Mouse (Mus musculus) limb, embryonic 13.5 days (tissue): ENCODE data around the gene Hyal2. TPM values are rescaled to one million over a fixed set of nuclear protein-coding genes. Genes with fewer than 3 reads are reported as not detected.

Source experiments
- ATAC-seq: fragments of 200-750 bp; cut with Nextera tagmentation; 2 replicates; pipeline ENCODE4 v1.8.0; 2017; ENCODE audit warnings: low read depth, moderate number of reproducible peaks, moderate TSS enrichment; ENCODE audit not compliant: low FRiP score
- H3K27ac ChIP-seq: fragments of 300-500 bp; sonication (generic); 2 replicates; pipeline ENCODE4 v1.5.1; 2015; ENCODE audit warnings: inconsistent platforms, mild to moderate bottlenecking, moderate library complexity
- H3K27me3 ChIP-seq: fragments of 300-500 bp; sonication (generic); 2 replicates; pipeline ENCODE4 v1.6.1; 2015; ENCODE audit warnings: mild to moderate bottlenecking, inconsistent platforms
- H3K36me3 ChIP-seq: fragments of 300-500 bp; sonication (generic); 2 replicates; pipeline ENCODE4 v1.6.1; 2015; ENCODE audit warnings: inconsistent platforms, mild to moderate bottlenecking, moderate library complexity
- H3K4me1 ChIP-seq: fragments of 300-500 bp; sonication (generic); 2 replicates; pipeline ENCODE4 v1.6.1; 2015; ENCODE audit warnings: inconsistent platforms
- H3K4me2 ChIP-seq: fragments of 300-500 bp; sonication (generic); replicated peaks from 2 replicates; pipeline ENCODE4 v1.6.1; 2015; ENCODE audit warnings: inconsistent platforms, mild to moderate bottlenecking, moderate library complexity
- H3K4me3 ChIP-seq: fragments of 300-500 bp; sonication (generic); 2 replicates; pipeline ENCODE4 v1.5.1; 2015; ENCODE audit warnings: moderate library complexity, mild to moderate bottlenecking, inconsistent platforms
- H3K9ac ChIP-seq: fragments of 300-500 bp; sonication (generic); 2 replicates; pipeline ENCODE4 v1.6.1; 2015; ENCODE audit warnings: mild to moderate bottlenecking, inconsistent platforms
- H3K9me3 ChIP-seq: fragments of 300-500 bp; sonication (generic); 2 replicates; pipeline ENCODE4 v1.6.1; 2016; ENCODE audit warnings: inconsistent platforms
- WGBS: fragments of 180-500 bp; shearing (Covaris S2); methylation state at CpG from one replicate; pipeline ENCODE4 v1.1.7; 2015; 5-methylcytosine and 5-hydroxymethylcytosine counted together
- polyA plus RNA-seq: library from polyadenylated mRNA; unstranded; fragments of >200 nt; fragmentation: Nextera tagmentation; extraction: Ambion mirVana; gene quantifications from 2 replicates; pipeline ENCODE4 v1.2.1, GENCODE M21; 2015

Hyal2 gene
- polyA plus RNA-seq, 1 experiment from 2014 or later, result 127 TPM

GRCm38 (mm10) chr9:107611456-107612190 lies 43.9 kb downstream of the Hyal2 start:
- H3K4me1 ChIP-seq, result peaks cover 61% of the 10 kb centered on the region
- ATAC-seq, result 0 out of 2 replicates have a peak, but pooled peaks have one; percentile 2
- H3K9ac ChIP-seq, result peak overlapping the region; percentile 66
- H3K36me3 ChIP-seq, result peaks cover 31% of the 10 kb centered on the region
- H3K27ac ChIP-seq, result peak overlapping the region; percentile 93
- H3K4me3 ChIP-seq, result peak overlapping the region; percentile 40
- peak overlapping the region; percentile 70 for H3K4me2 ChIP-seq
- WGBS, result 73% methylated on average over 6 of the region's 6 CpGs
- no peaks in the 10 kb centered on the region for H3K27me3 ChIP-seq
- no peaks in the 10 kb centered on the region for H3K9me3 ChIP-seq

DNA sequence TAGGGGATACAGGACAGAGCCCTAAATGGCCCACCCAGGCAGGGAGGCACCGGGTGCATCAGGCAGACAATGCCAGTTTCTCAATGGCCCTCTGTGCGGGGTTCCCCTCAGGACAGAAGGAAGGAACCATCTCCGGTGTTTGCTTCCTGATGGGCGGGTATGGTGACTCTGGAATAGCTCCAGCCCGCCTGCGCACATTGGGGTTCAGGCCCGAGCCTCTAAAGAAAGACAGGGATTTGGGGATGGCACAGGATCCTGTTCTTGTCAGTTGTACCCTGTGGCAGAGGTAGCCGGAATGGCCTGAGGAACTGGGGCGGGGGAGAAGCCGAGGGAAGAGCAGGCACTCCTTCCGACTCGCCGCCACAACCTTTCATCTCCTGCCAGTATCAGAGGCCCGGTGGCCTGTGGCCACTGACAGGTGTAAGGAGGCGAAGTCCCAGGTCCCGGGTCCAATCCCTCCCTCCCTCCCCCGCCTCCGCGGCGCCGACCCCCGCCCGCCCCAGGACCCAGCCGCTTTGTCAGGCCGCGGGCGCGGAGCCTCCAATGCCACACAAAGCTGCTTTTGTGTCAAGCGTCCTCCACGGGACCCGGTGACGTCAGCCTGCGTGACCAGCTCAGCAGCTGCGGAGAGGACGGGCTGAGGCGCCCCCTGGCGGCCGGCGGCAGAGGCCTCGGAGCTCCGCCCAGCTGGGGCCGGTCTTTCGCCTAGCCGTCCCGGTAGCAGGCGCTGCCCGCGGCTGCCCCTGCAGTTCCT lies 44.6 kb downstream of the Hyal2 start:
- peak; percentile 90 for ATAC-seq
- peaks cover 36% of the 10 kb centered on the region for H3K36me3 ChIP-seq
- peaks cover 53% of the 10 kb centered on the region for H3K4me1 ChIP-seq
- WGBS, result 7% methylated on average over 45 of the region's 48 CpGs
- no peaks in the 10 kb centered on the region for H3K9me3 ChIP-seq
- peak overlapping the region; percentile 70 for H3K4me2 ChIP-seq
- H3K4me3 ChIP-seq, result peak overlapping the region; percentile 40
- H3K9ac ChIP-seq, result peak overlapping the region; percentile 66
- peak overlapping the region; percentile 93 for H3K27ac ChIP-seq
- H3K27me3 ChIP-seq, result no peaks in the 10 kb centered on the region

GRCm38 (mm10) chr9:107612945-107613569 lies 45.3 kb downstream of the Hyal2 start:
- 0 out of 2 replicates have a peak, but pooled peaks have one; percentile 2 for ATAC-seq
- Histone ChIP-seq H3K27ac (peak overlapping the region; percentile 82; the same call in 1 of the 2 replicates), H3K9ac (peak overlapping the region; percentile 51), H3K36me3 (peaks cover 43% of the 10 kb centered on the region), H3K4me1 (peaks cover 46% of the 10 kb centered on the region), H3K4me2 (peak overlapping the region; percentile 70), H3K27me3 (no peaks in the 10 kb centered on the region), H3K9me3 (no peaks in the 10 kb centered on the region), H3K4me3 (peak overlapping the region; percentile 40)
- 11% methylated on average over 12 of the region's 12 CpGs for WGBS

DNA sequence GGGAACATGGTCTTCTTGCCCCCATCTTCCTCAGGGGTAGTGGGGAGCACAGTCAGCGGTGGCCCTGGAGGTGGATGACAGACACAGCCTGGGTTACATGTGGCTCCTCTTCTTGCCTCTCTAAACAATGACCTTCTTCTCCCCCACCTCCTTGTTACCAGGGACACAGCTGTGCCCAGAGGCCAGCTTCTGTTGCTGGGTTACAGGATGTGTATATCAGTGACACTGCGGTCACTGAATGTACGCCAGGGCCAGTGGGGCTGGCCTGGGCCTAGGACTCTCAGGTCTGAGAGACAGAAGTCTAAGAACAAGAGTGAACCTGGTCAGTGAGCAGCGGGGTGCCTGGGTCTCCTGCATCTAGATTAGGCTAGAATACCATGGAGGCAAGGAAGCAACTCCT lies 47.3 kb downstream of the Hyal2 start:
- 93% methylated on average over 4 of the region's 4 CpGs for WGBS
- no peak overlapping the region for H3K27ac ChIP-seq
- H3K36me3 ChIP-seq, result peaks cover 62% of the 10 kb centered on the region
- H3K4me2 ChIP-seq, result no peak overlapping the region
- no peak overlapping the region for H3K9ac ChIP-seq
- peaks cover 28% of the 10 kb centered on the region for H3K4me1 ChIP-seq
- no peak overlapping the region for H3K4me3 ChIP-seq
- no peak for ATAC-seq
- no peaks in the 10 kb centered on the region for H3K9me3 ChIP-seq
- no peaks in the 10 kb centered on the region for H3K27me3 ChIP-seq

GRCm38 (mm10) chr9:107617461-107617860 lies 49.7 kb downstream of the Hyal2 start:
- H3K4me3 ChIP-seq, result no peak overlapping the region
- H3K9ac ChIP-seq, result no peak overlapping the region
- no peaks in the 10 kb centered on the region for H3K27me3 ChIP-seq
- H3K27ac ChIP-seq, result no peak overlapping the region
- H3K36me3 ChIP-seq, result peaks cover 75% of the 10 kb centered on the region
- no peak for ATAC-seq
- 79% methylated on average over 2 of the region's 2 CpGs for WGBS
- H3K9me3 ChIP-seq, result no peaks in the 10 kb centered on the region
- no peak overlapping the region for H3K4me2 ChIP-seq
- peaks cover 4% of the 10 kb centered on the region for H3K4me1 ChIP-seq

DNA sequence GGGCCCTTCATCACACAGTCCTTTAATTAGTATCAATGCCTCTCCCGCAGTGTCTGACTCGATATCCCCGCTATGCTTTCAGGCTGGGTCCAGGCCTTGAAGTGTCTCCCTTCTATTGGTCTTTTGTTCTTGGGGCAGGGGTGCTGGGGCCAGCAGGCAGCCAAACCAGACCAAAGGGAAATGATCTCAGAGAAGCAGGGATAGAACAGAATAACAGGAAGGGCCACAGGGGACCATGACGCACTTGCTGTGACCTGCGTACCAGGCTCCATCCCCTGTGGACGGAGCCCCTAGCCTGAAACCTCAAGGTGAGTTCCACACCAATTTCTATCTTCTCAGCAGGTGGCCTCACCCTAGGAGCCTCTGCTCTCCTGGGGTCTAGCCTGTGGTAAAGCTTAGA lies 50.4 kb downstream of the Hyal2 start:
- 90% methylated on average over 6 of the region's 6 CpGs for WGBS
- peaks cover 1% of the 10 kb centered on the region for H3K4me1 ChIP-seq
- no peak overlapping the region for H3K9ac ChIP-seq
- no peak overlapping the region for H3K4me3 ChIP-seq
- no peaks in the 10 kb centered on the region for H3K27me3 ChIP-seq
- ATAC-seq, result no peak
- H3K9me3 ChIP-seq, result no peaks in the 10 kb centered on the region
- H3K27ac ChIP-seq, result no peak overlapping the region
- no peak overlapping the region for H3K4me2 ChIP-seq
- H3K36me3 ChIP-seq, result peaks cover 81% of the 10 kb centered on the region

DNA sequence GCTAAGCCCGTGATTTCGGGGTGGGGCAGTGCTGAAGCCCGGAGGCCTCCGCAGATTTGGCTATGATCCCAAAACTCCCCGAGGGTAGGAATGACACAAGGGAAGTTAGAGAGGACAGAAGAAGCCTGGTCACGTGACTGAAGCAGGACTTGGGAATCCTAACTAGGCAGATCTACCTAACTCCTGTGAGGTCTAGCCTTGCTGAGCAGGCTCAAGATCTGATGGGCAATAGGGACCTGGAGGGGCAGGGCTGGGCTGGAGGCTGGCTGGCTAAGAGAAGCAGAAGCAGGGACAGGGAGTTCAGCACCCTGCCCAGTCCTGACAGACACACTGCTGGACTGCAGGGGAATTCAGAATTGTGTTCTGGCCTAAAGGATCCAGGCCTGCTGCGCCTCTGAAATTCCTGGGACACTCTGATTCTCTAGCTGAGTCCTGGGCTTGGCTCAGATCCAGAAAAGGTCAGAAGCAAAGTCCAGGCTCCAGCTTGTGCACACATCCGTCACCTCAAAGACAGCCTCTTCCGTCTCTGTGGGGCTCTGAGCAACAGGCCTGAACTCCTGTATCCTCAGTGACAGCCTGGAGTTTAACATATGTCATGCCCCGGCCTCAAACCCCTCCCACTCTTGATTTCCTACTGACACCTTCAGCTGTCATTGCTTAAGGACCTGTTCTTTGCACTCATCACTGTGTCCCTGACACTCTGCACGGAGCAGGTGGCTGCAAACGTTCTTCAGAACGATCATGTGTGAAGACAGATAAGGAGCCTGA lies 51.2 kb downstream of the Hyal2 start:
- Histone ChIP-seq H3K27me3 (no peaks in the 10 kb centered on the region), H3K4me1 (no peaks in the 10 kb centered on the region), H3K27ac (no peak overlapping the region), H3K4me2 (no peak overlapping the region), H3K36me3 (peaks cover 86% of the 10 kb centered on the region), H3K4me3 (no peak overlapping the region), H3K9me3 (no peaks in the 10 kb centered on the region), H3K9ac (no peak overlapping the region)
- WGBS, result 66% methylated on average over 13 of the region's 13 CpGs
- no peak for ATAC-seq

DNA sequence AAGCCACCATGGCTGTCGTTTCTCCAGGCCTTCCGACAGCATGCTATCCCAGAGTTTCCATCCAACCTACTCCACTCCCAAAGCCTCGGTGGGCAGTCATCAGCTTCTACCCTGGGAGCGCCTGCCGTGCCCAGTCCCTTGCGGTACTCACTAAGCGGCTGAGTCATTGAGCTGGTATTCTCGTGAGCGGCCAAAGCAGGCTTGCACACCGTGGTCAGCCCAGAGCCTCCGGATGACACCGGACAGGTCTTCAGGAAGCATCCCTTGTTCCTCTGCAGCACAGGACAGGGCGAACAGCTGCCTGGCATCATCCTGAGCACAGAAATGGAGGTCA lies 51.8 kb downstream of the Hyal2 start:
- Histone ChIP-seq H3K9me3 (no peaks in the 10 kb centered on the region), H3K27me3 (no peaks in the 10 kb centered on the region), H3K9ac (no peak overlapping the region), H3K4me1 (no peaks in the 10 kb centered on the region), H3K4me2 (no peak overlapping the region), H3K27ac (0 out of 2 replicates have a peak overlapping the region, but pooled peaks have one; percentile 15), H3K4me3 (no peak overlapping the region), H3K36me3 (peaks cover 86% of the 10 kb centered on the region)
- 81% methylated on average over 13 of the region's 13 CpGs for WGBS
- no peak for ATAC-seq

GRCm38 (mm10) chr9:107620954-107621353 lies 53.2 kb downstream of the Hyal2 start:
- Histone ChIP-seq H3K36me3 (peaks cover 84% of the 10 kb centered on the region), H3K27ac (no peak overlapping the region)
- ATAC-seq, result no peak

More at GRCm38 (mm10) chr9:107620954-107621353, 53.2 kb downstream of the Hyal2 start:
- H3K27me3 ChIP-seq, result no peaks in the 10 kb centered on the region
- H3K9me3 ChIP-seq, result no peaks in the 10 kb centered on the region
- H3K4me1 ChIP-seq, result peaks cover 6% of the 10 kb centered on the region; the same call in 1 of the 2 replicates
- no peak overlapping the region for H3K4me2 ChIP-seq
- H3K9ac ChIP-seq, result no peak overlapping the region
- H3K4me3 ChIP-seq, result no peak overlapping the region
